Mouse (Mus musculus) T-helper 2 cell (primary cell): ENCODE results near the gene Ugt1a6a.

Source experiments
- in situ Hi-C: fragments of 300-600 bp; cut with MboI, MseI; formaldehyde crosslinking; loops from one replicate; pipeline ENCODE4 v1.15.1; 2025; ENCODE audit warnings: high pct_unique_total_duplicates

Gene Ugt1a6a

GRCm38 (mm10) chr1:88228121-88228520 is 93.5 kb downstream of the Ugt1a6a start:
- in situ Hi-C loops: no loop called here

GRCm38 (mm10) chr1:88229566-88229965 is 95.0 kb downstream of the Ugt1a6a start:
- in situ Hi-C loops: no loop called here

GRCm38 (mm10) chr1:88229986-88230385 is 95.4 kb downstream of the Ugt1a6a start:
- in situ Hi-C loops: no loop called here

GRCm38 (mm10) chr1:88230421-88230820 is 95.8 kb downstream of the Ugt1a6a start:
- in situ Hi-C loops: no loop called here

- in situ Hi-C loops: no loop called here
Measured at GRCm38 (mm10) chr1:88230981-88231802, 96.6 kb downstream of the Ugt1a6a start.

- in situ Hi-C loops: no loop called here
Measured at GRCm38 (mm10) chr1:88231803-88232499, 97.3 kb downstream of the Ugt1a6a start.

GRCm38 (mm10) chr1:88232664-88233380 is 98.2 kb downstream of the Ugt1a6a start:
- in situ Hi-C loops: no loop called here

- in situ Hi-C loops: no loop called here
Measured at GRCm38 (mm10) chr1:88233421-88234247, 99.0 kb downstream of the Ugt1a6a start.

GRCm38 (mm10) chr1:88234248-88234610 is 99.6 kb downstream of the Ugt1a6a start:
- in situ Hi-C loops: no loop called here

GRCm38 (mm10) chr1:88234646-88235045 is 100.0 kb downstream of the Ugt1a6a start:
- in situ Hi-C loops: no loop called here

- in situ Hi-C loops: no loop called here
Measured at GRCm38 (mm10) chr1:88235046-88235893, 100.7 kb downstream of the Ugt1a6a start.

GRCm38 (mm10) chr1:88235894-88236415 is 101.3 kb downstream of the Ugt1a6a start:
- in situ Hi-C loops: no loop called here

GRCm38 (mm10) chr1:88237311-88237710 is 102.7 kb downstream of the Ugt1a6a start:
- in situ Hi-C loops: no loop called here

GRCm38 (mm10) chr1:88238771-88239170 is 104.2 kb downstream of the Ugt1a6a start:
- in situ Hi-C loops: no loop called here

- in situ Hi-C loops: no loop called here
Measured at GRCm38 (mm10) chr1:88240072-88240471, 105.5 kb downstream of the Ugt1a6a start.

GRCm38 (mm10) chr1:88240579-88240978 is 106.0 kb downstream of the Ugt1a6a start:
- in situ Hi-C loops: no loop called here

- in situ Hi-C loops: no loop called here
Measured at GRCm38 (mm10) chr1:88243861-88244260, 109.3 kb downstream of the Ugt1a6a start.

GRCm38 (mm10) chr1:88245881-88246280 is 111.3 kb downstream of the Ugt1a6a start:
- in situ Hi-C loops: no loop called here

GRCm38 (mm10) chr1:88246386-88246785 is 111.8 kb downstream of the Ugt1a6a start:
- in situ Hi-C loops: no loop called here

GRCm38 (mm10) chr1:88247660-88248059 is 113.1 kb downstream of the Ugt1a6a start:
- in situ Hi-C loops: no loop called here
